Mouse (Mus musculus): ENCODE measurements around the gene Knstrn.

The Knstrn gene

GRCm38 (mm10) chr2:118790551-118791525 is 23.0 kb upstream of the Knstrn start:
- DNase-seq (ENCODE audit: low read depth), result no peak

- DNase-seq (ENCODE audit: low read depth), result no peak
These were observed 22.1 kb upstream of the Knstrn start for GRCm38 (mm10) chr2:118791591-118792258.

GRCm38 (mm10) chr2:118792259-118792613 is 21.6 kb upstream of the Knstrn start:
- DNase-seq (ENCODE audit: low read depth), result no peak

GRCm38 (mm10) chr2:118793636-118794035 is 20.2 kb upstream of the Knstrn start:
- no peak for DNase-seq (ENCODE audit: low read depth)

GRCm38 (mm10) chr2:118802542-118803118 is 11.2 kb upstream of the Knstrn start:
- no peak for DNase-seq (ENCODE audit: low read depth)

- DNase-seq (ENCODE audit: low read depth), result no peak
These were observed 9.3 kb upstream of the Knstrn start for GRCm38 (mm10) chr2:118804474-118804873.

GRCm38 (mm10) chr2:118805137-118805536 is 8.7 kb upstream of the Knstrn start:
- no peak for DNase-seq (ENCODE audit: low read depth)

GRCm38 (mm10) chr2:118805756-118806155 is 8.0 kb upstream of the Knstrn start:
- no peak for DNase-seq (ENCODE audit: low read depth)

- no peak for DNase-seq (ENCODE audit: low read depth)
These were observed 6.9 kb upstream of the Knstrn start for GRCm38 (mm10) chr2:118806860-118807259.

- DNase-seq (ENCODE audit: low read depth), result no peak
These were observed 2.9 kb upstream of the Knstrn start for GRCm38 (mm10) chr2:118810861-118811260.

GRCm38 (mm10) chr2:118812724-118813123 is 1.1 kb upstream of the Knstrn start:
- DNase-seq (ENCODE audit: low read depth), result no peak

GRCm38 (mm10) chr2:118822800-118823199 is 9.0 kb downstream of the Knstrn start:
- DNase-seq (ENCODE audit: low read depth), result no peak

- DNase-seq (ENCODE audit: low read depth), result peak; percentile 38
These were observed 10.6 kb downstream of the Knstrn start for GRCm38 (mm10) chr2:118824396-118824795.

GRCm38 (mm10) chr2:118829096-118829495 is 15.3 kb downstream of the Knstrn start:
- no peak for DNase-seq (ENCODE audit: low read depth)

GRCm38 (mm10) chr2:118834061-118834460 is 20.3 kb downstream of the Knstrn start:
- no peak for DNase-seq (ENCODE audit: low read depth)

GRCm38 (mm10) chr2:118835115-118835514 is 21.3 kb downstream of the Knstrn start:
- DNase-seq (ENCODE audit: low read depth), result no peak

GRCm38 (mm10) chr2:118838330-118838729 is 24.5 kb downstream of the Knstrn start:
- no peak for DNase-seq (ENCODE audit: low read depth)

GRCm38 (mm10) chr2:118841186-118841585 is 27.4 kb downstream of the Knstrn start:
- DNase-seq (ENCODE audit: low read depth), result no peak

- DNase-seq (ENCODE audit: low read depth), result peak; percentile 78
These were observed 28.0 kb downstream of the Knstrn start for GRCm38 (mm10) chr2:118841774-118842173.

- DNase-seq (ENCODE audit: low read depth), result no peak
These were observed 30.6 kb downstream of the Knstrn start for GRCm38 (mm10) chr2:118844427-118844826.

- DNase-seq (ENCODE audit: low read depth), result no peak
These were observed 32.4 kb downstream of the Knstrn start for GRCm38 (mm10) chr2:118846246-118846645.

GRCm38 (mm10) chr2:118851756-118852155 is 38.0 kb downstream of the Knstrn start:
- no peak for DNase-seq (ENCODE audit: low read depth)

Measured in fibroblast of lung, adult 2 months (primary cell).